Mouse (Mus musculus) ES-E14 (cell line): Measurements from ENCODE around the gene Mta2. TPM values are rescaled to one million over a fixed set of nuclear protein-coding genes. Genes with fewer than 3 reads are reported as not detected.

Experiments
- DNase-seq: peaks from one replicate; pipeline ENCODE4 v3.0.0-alpha.2; 2013; ENCODE audit warnings: low read depth, low spot score
- H3K27ac ChIP-seq: 2 replicates; pipeline ENCODE4 v1.5.1; 2012; ENCODE audit warnings: low read depth, mild to moderate bottlenecking, low read length, moderate library complexity, mixed read lengths; ENCODE audit not compliant: poor library complexity, insufficient read depth, severe bottlenecking
- H3K36me3 ChIP-seq: 2 replicates; pipeline ENCODE4 v1.6.1; 2012; ENCODE audit warnings: mild to moderate bottlenecking, low read length, moderate library complexity, mixed read lengths; ENCODE audit not compliant: control insufficient read depth, poor library complexity, insufficient read depth, severe bottlenecking
- H3K4me1 ChIP-seq, 2 experiments: fragments of 150-350 bp in 1 of 2; sonication (generic) in 1 of 2; 2 replicates each; pipeline ENCODE4 v1.6.1; 2012; ENCODE audit warnings: low read length in 2 of 2, mild to moderate bottlenecking in 1 of 2, mixed read lengths in 1 of 2; ENCODE audit not compliant: control insufficient read depth in 2 of 2, insufficient read depth in 2 of 2, poor library complexity in 1 of 2
- H3K4me3 ChIP-seq, 2 experiments: fragments of 150-350 bp in 1 of 2; sonication (generic) in 1 of 2; 2 replicates each; pipeline ENCODE4 v1.5.1; 2012; ENCODE audit warnings: low read length in 2 of 2, low read depth in 1 of 2, mild to moderate bottlenecking in 1 of 2, mixed read lengths in 1 of 2; ENCODE audit not compliant: insufficient read depth in 1 of 2, poor library complexity in 1 of 2, severe bottlenecking in 1 of 2
- H3K9ac ChIP-seq: 2 replicates; pipeline ENCODE4 v1.6.1; 2012; ENCODE audit warnings: low read depth, mild to moderate bottlenecking, low read length, mixed read lengths; ENCODE audit not compliant: poor library complexity, insufficient read depth, severe bottlenecking
- H3K9me3 ChIP-seq: fragments of 150-350 bp; sonication (generic); 2 replicates; pipeline ENCODE4 v1.6.1; 2012; ENCODE audit warnings: low read depth, mild to moderate bottlenecking, low read length; ENCODE audit not compliant: control insufficient read depth, insufficient read depth
- CHD2 ChIP-seq: IDR thresholded peaks from 2 replicates; pipeline ENCODE4 v1.6.1; 2014; ENCODE audit warnings: mild to moderate bottlenecking, low read depth, low read length, inconsistent platforms
- HCFC1 ChIP-seq: IDR thresholded peaks from 2 replicates; pipeline ENCODE4 v1.6.1; 2012; ENCODE audit warnings: low read length, inconsistent platforms, borderline replicate concordance; ENCODE audit not compliant: insufficient read depth
- MAFK ChIP-seq: IDR thresholded peaks from 2 replicates; pipeline ENCODE4 v1.6.1; 2014; ENCODE audit warnings: mild to moderate bottlenecking, low read depth, low read length, inconsistent platforms; ENCODE audit not compliant: insufficient read depth
- ZC3H11A ChIP-seq: IDR thresholded peaks from 2 replicates; pipeline ENCODE4 v1.6.1; 2012; ENCODE audit warnings: low read depth, mild to moderate bottlenecking, inconsistent platforms, low read length, borderline replicate concordance
- ZNF384 ChIP-seq: IDR thresholded peaks from 2 replicates; pipeline ENCODE4 v1.6.1; 2012; ENCODE audit warnings: low read depth, low read length, inconsistent platforms
- in situ Hi-C, 2 experiments: fragments of 600-800 bp; cut with MboI; formaldehyde crosslinking; loops; one replicate each; pipeline ENCODE4 v1.15.1; 2025; ENCODE audit warnings: low sequenced_read_pairs in 2 of 2, inconsistent platforms in 1 of 2; ENCODE audit not compliant: unreplicated experiment in 2 of 2
- total RNA-seq: library from RNA; depleted of rRNA; stranded (reverse); fragments of 300-350 nt; gene quantifications from 2 replicates; pipeline ENCODE4 v1.2.3, GENCODE M21; 2012

The Mta2 gene
- total RNA-seq, 1 experiment = 92.9 TPM

- no peak for DNase-seq
- no peaks in the 10 kb centered on the region for H3K36me3 ChIP-seq
- H3K4me3 ChIP-seq = peak overlapping the region; percentile 79 to 84
- H3K4me1 ChIP-seq = peaks cover 9 to 29% of the 10 kb centered on the region in 2 experiments; a peak in 3 of 4 replicates
- H3K9ac ChIP-seq = peak overlapping the region; percentile 75
- no peaks in the 10 kb centered on the region for H3K9me3 ChIP-seq
- no peak overlapping the region for H3K27ac ChIP-seq
- TF ChIP-seq HCFC1 (no peak), CHD2 (no peak), MAFK (no peak), ZC3H11A (no peak), ZNF384 (no peak)
- in situ Hi-C loops = loop anchor here in 1 of 2 experiments (25.0 kb wide), 1 partner anchor 99 kb away; the partner anchor contains the start of gene Scgb1a1
These were observed 46.8 kb downstream of the Mta2 start for GRCm38 (mm10) chr19:8988346-8989065.

- in situ Hi-C loops = loop anchor here in 1 of 2 experiments (25.0 kb wide), 1 partner anchor 98 kb away; the partner anchor contains the start of gene Scgb1a1
- Histone ChIP-seq H3K36me3 (no peaks in the 10 kb centered on the region), H3K27ac (peak within 1 kb of the TSS; percentile 2; the same call in 1 of the 2 replicates), H3K4me1 (peaks cover 9 to 29% of the 10 kb centered on the region in 2 experiments; a peak in 3 of 4 replicates), H3K9ac (peak within 1 kb of the TSS; percentile 75), H3K4me3 (peak within 1 kb of the TSS; percentile 79 to 84), H3K9me3 (no peaks in the 10 kb centered on the region)
- TF ChIP-seq HCFC1 (peak; percentile 52; the same call in 1 of the 2 replicates), CHD2 (no peak)
- DNase-seq = no peak
These were observed 47.4 kb downstream of the Mta2 start, which contains the start of gene Ahnak for GRCm38 (mm10) chr19:8989066-8989566. Ahnak (plus strand) TSS chr19:8989284.

- DNase-seq = peak; percentile 79
- Histone ChIP-seq H3K27ac (peak overlapping the region; percentile 63), H3K9me3 (no peaks in the 10 kb centered on the region), H3K9ac (peak overlapping the region; percentile 75), H3K36me3 (no peaks in the 10 kb centered on the region), H3K4me1 (peaks cover 9 to 29% of the 10 kb centered on the region in 2 experiments; a peak in 3 of 4 replicates), H3K4me3 (peak overlapping the region; percentile 79 to 84)
- TF ChIP-seq HCFC1 (no peak), CHD2 (no peak), ZC3H11A (no peak), ZNF384 (no peak), MAFK (no peak)
- in situ Hi-C loops = loop anchor here (10.0 to 25.0 kb wide), 2 partner anchors 95 to 98 kb away; partner anchors contain the start of gene Scgb1a1 (in 2 of the 2)
These were observed 48.1 kb downstream of the Mta2 start for GRCm38 (mm10) chr19:8989567-8990431.

GRCm38 (mm10) chr19:8990432-8991102 is 48.9 kb downstream of the Mta2 start:
- peaks cover 9 to 29% of the 10 kb centered on the region in 2 experiments; a peak in 3 of 4 replicates for H3K4me1 ChIP-seq
- in situ Hi-C loops = loop anchor here (10.0 to 25.0 kb wide), 2 partner anchors 94 to 97 kb away; partner anchors contain the start of gene Scgb1a1 (in 2 of the 2)

More at GRCm38 (mm10) chr19:8990432-8991102, 48.9 kb downstream of the Mta2 start:
- no peaks in the 10 kb centered on the region for H3K36me3 ChIP-seq
- TF ChIP-seq ZC3H11A (no peak), ZNF384 (no peak), MAFK (no peak), HCFC1 (no peak), CHD2 (no peak)
- no peak for DNase-seq
- no peaks in the 10 kb centered on the region for H3K9me3 ChIP-seq
- peak overlapping the region; percentile 79 to 84 for H3K4me3 ChIP-seq
- peak overlapping the region; percentile 57 for H3K9ac ChIP-seq
- H3K27ac ChIP-seq = peak overlapping the region; percentile 63
